Mouse (Mus musculus) CH12.LX (cell line): ENCODE results near the gene Col4a2. TPM values are rescaled to one million over a fixed set of nuclear protein-coding genes. Genes with fewer than 3 reads are reported as not detected.
A peak's percentile ranks its signal among the peaks of the same experiment; 100 is the strongest.

ENCODE experiments used
- DNase-seq: peaks from one replicate; pipeline ENCODE4 v3.0.0-alpha.2; 2013; ENCODE audit errors: extremely low read depth
- H3K27ac ChIP-seq: 2 replicates; pipeline ENCODE4 v1.5.1; 2012; ENCODE audit warnings: low read depth, mild to moderate bottlenecking, control low read depth, moderate library complexity; ENCODE audit not compliant: insufficient read depth
- H3K27me3 ChIP-seq: replicated peaks from 2 replicates; pipeline ENCODE3; 2012; ENCODE audit warnings: inconsistent platforms
- H3K36me3 ChIP-seq, 2 experiments: replicated peaks in 1 of 2; 2 replicates each; pipeline versions ENCODE3 to v1.6.1; 2012; ENCODE audit warnings: inconsistent platforms in 1 of 2, low read length in 1 of 2, mild to moderate bottlenecking in 1 of 2, mixed read lengths in 1 of 2, moderate library complexity in 1 of 2; ENCODE audit not compliant: control insufficient read depth in 1 of 2, insufficient read depth in 1 of 2
- H3K4me1 ChIP-seq, 2 experiments: 2 replicates each; pipeline ENCODE4 v1.6.1; 2012; ENCODE audit warnings: inconsistent platforms in 1 of 2, moderate library complexity in 1 of 2; ENCODE audit not compliant: insufficient read depth in 2 of 2, control insufficient read depth in 1 of 2
- H3K4me2 ChIP-seq: 2 replicates; pipeline ENCODE4 v1.6.1; 2012; ENCODE audit warnings: low read depth, mild to moderate bottlenecking, control low read depth; ENCODE audit not compliant: poor library complexity, insufficient read depth, severe bottlenecking
- H3K4me3 ChIP-seq, 3 experiments: fragments of 150-350 bp in 1 of 3; sonication (generic) in 1 of 3; replicated peaks in 1 of 3; 2 replicates each; pipeline versions ENCODE3 to v1.5.1; 2011 to 2012; ENCODE audit warnings: low read depth in 2 of 3, low read length in 2 of 3, mild to moderate bottlenecking in 2 of 3, moderate library complexity in 2 of 3, control low read depth in 1 of 3, improper control_type of control experiment in 1 of 3, inconsistent platforms in 1 of 3, mixed read lengths in 1 of 3; ENCODE audit not compliant: poor library complexity in 1 of 3
- H3K79me2 ChIP-seq: replicated peaks from 2 replicates; pipeline ENCODE4 v1.6.1; 2012; ENCODE audit warnings: mild to moderate bottlenecking, moderate library complexity; ENCODE audit not compliant: control insufficient read depth, poor library complexity, insufficient read depth, severe bottlenecking; ENCODE audit errors: extremely low read depth
- H3K9ac ChIP-seq: 2 replicates; pipeline ENCODE4 v1.6.1; 2012; ENCODE audit warnings: low read depth, mild to moderate bottlenecking, control low read depth, moderate library complexity; ENCODE audit not compliant: insufficient read depth
- H3K9me3 ChIP-seq: replicated peaks from 2 replicates; pipeline ENCODE3; 2012; ENCODE audit warnings: low read length, inconsistent platforms, mixed read lengths
- CHD1 ChIP-seq: IDR thresholded peaks from 2 replicates; pipeline ENCODE4 v1.6.1; 2012; ENCODE audit warnings: low read depth, low read length, improper control_type of control experiment, inconsistent platforms
- E2F4 ChIP-seq: IDR thresholded peaks from 2 replicates; pipeline ENCODE4 v1.6.1; 2011; ENCODE audit warnings: low read depth, low read length, improper control_type of control experiment; ENCODE audit not compliant: insufficient replicate concordance
- ELF1 ChIP-seq: IDR thresholded peaks from 2 replicates; pipeline ENCODE4 v1.6.1; 2014; ENCODE audit warnings: low read depth, mild to moderate bottlenecking, inconsistent platforms, low read length, improper control_type of control experiment
- ETS1 ChIP-seq: conservative IDR thresholded peaks from 2 replicates; pipeline ENCODE4 v1.6.1; 2012; ENCODE audit warnings: low read depth, mild to moderate bottlenecking, inconsistent platforms, low read length, improper control_type of control experiment, moderate library complexity
- GABPA ChIP-seq: IDR thresholded peaks from 2 replicates; pipeline ENCODE4 v1.6.1; 2012; ENCODE audit warnings: low read depth, low read length, improper control_type of control experiment, inconsistent platforms; ENCODE audit not compliant: insufficient replicate concordance
- JUN ChIP-seq: IDR thresholded peaks from 2 replicates; pipeline ENCODE4 v1.6.1; 2011; ENCODE audit warnings: low read depth, mild to moderate bottlenecking, low read length, improper control_type of control experiment, moderate library complexity; ENCODE audit not compliant: insufficient read depth
- MAZ ChIP-seq: IDR thresholded peaks from 2 replicates; pipeline ENCODE4 v1.6.1; 2012; ENCODE audit warnings: low read depth, mild to moderate bottlenecking, inconsistent platforms, low read length, improper control_type of control experiment, moderate library complexity
- POLR2A ChIP-seq: IDR thresholded peaks from 2 replicates; pipeline ENCODE4 v1.6.1; 2011; ENCODE audit warnings: low read depth, mild to moderate bottlenecking, improper control_type of control experiment, low read length
- POLR2AphosphoS2 ChIP-seq: IDR thresholded peaks from 2 replicates; pipeline ENCODE4 v1.6.1; 2011; ENCODE audit warnings: low read depth, low read length, improper control_type of control experiment
- RAD21 ChIP-seq: IDR thresholded peaks from 2 replicates; pipeline ENCODE4 v1.6.1; 2011; ENCODE audit warnings: low read depth, mild to moderate bottlenecking, low read length, improper control_type of control experiment, moderate library complexity
- RCOR1 ChIP-seq: conservative IDR thresholded peaks from 2 replicates; pipeline ENCODE4 v1.6.1; 2012; ENCODE audit warnings: low read depth, mild to moderate bottlenecking, inconsistent platforms, low read length, improper control_type of control experiment
- SIN3A ChIP-seq: IDR thresholded peaks from 2 replicates; pipeline ENCODE4 v1.6.1; 2012; ENCODE audit warnings: low read length, improper control_type of control experiment, inconsistent platforms
- SMC3 ChIP-seq: IDR thresholded peaks from 2 replicates; pipeline ENCODE4 v1.6.1; 2011; ENCODE audit warnings: low read depth, low read length, improper control_type of control experiment
- TBP ChIP-seq: conservative IDR thresholded peaks from 2 replicates; pipeline ENCODE4 v1.6.1; 2011; ENCODE audit warnings: low read depth, low read length, improper control_type of control experiment
- TCF12 ChIP-seq: IDR thresholded peaks from 2 replicates; pipeline ENCODE4 v1.6.1; 2014; ENCODE audit warnings: low read depth, mild to moderate bottlenecking, inconsistent platforms, low read length, improper control_type of control experiment
- UBTF ChIP-seq: IDR thresholded peaks from 2 replicates; pipeline ENCODE4 v1.6.1; 2012; ENCODE audit warnings: low read depth, mild to moderate bottlenecking, inconsistent platforms, low read length, improper control_type of control experiment, moderate library complexity
- USF2 ChIP-seq: conservative IDR thresholded peaks from 2 replicates; pipeline ENCODE4 v1.6.1; 2011; ENCODE audit warnings: low read depth, low read length, improper control_type of control experiment
- dilution Hi-C: fragments of 300-500 bp; cut with MboI; formaldehyde crosslinking; loops from 2 replicates; pipeline ENCODE4 v1.14.3; 2020; ENCODE audit warnings: low sequenced_read_pairs; ENCODE audit not compliant: extremely low pct_unique_long_range_greater_than_20kb, extremely low pct_ligation_motif_present
- in situ Hi-C: fragments of 300-500 bp; cut with MboI; formaldehyde crosslinking; loops from 3 replicates; pipeline ENCODE4 v1.14.3; 2019; ENCODE audit warnings: low sequenced_read_pairs, low pct_ligation_motif_present, low pct_unique_long_range_greater_than_20kb, mixed read lengths
- polyA plus RNA-seq: library from polyadenylated mRNA; unstranded; fragments of >175 nt; gene quantifications from 2 replicates; pipeline ENCODE4 v1.2.1, GENCODE M21; 2012; ENCODE audit warnings: low read depth; ENCODE audit not compliant: insufficient read length
- total RNA-seq, 2 experiments: library from RNA; depleted of rRNA; stranded (reverse); fragments of 300-350 nt in 1 of 2; fragments of >200 nt in 1 of 2; gene quantifications; 2 replicates each; pipeline ENCODE4 v1.2.3; 2012 to 2014

The Col4a2 gene
- total and polyA plus RNA-seq, 3 experiments, result 0.04 to 0.07 TPM; not detected in 1

DNA sequence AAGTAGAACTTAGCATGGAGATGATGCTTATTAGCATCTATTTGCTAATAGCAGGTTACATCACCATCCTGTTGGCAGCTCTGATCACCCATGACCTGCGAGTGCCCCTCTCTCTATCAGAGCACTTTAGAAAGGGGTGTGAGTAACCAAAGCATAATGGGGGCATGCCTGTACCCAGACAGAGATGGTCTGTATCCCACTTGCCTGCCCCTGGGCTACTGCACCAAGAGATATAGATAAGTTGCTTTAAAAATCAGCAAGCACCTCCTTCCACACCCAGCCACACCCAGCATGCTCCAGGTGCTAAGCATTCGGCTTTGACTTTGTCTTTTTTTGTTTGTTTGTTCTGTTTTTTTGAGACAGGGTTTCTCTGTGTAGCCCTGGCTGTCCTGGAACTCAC, 163.3 kb downstream of the Col4a2 start:
- no peak overlapping the region for H3K9ac ChIP-seq
- H3K27ac ChIP-seq, result no peak overlapping the region
- in situ Hi-C loops, result no loop called here
- peak overlapping the region; percentile 89; the same call in 1 of the 2 replicates for H3K4me2 ChIP-seq
- TF ChIP-seq POLR2A (no peak), SIN3A (no peak), POLR2AphosphoS2 (no peak), RAD21 (no peak), JUN (no peak), E2F4 (no peak), UBTF (no peak), TBP (no peak), GABPA (no peak), CHD1 (no peak), SMC3 (no peak), MAZ (no peak), RCOR1 (no peak), ETS1 (no peak), ELF1 (no peak), TCF12 (no peak)
- H3K4me1 ChIP-seq, result peaks cover 18 to 31% of the 10 kb centered on the region in 2 experiments
- H3K9me3 ChIP-seq, result no peaks in the 10 kb centered on the region
- dilution Hi-C loops, result no loop called here
- no peak for DNase-seq
- peaks cover 15% of the 10 kb centered on the region; the same call in 1 of the 2 replicates for H3K79me2 ChIP-seq
- H3K4me3 ChIP-seq, result no peak overlapping the region
- peaks cover 0 to 14% of the 10 kb centered on the region in 2 experiments for H3K36me3 ChIP-seq
- H3K27me3 ChIP-seq, result peaks cover 26% of the 10 kb centered on the region

GRCm38 (mm10) chr8:11476338-11477177, 164.0 kb downstream of the Col4a2 start:
- no peak for DNase-seq
- Histone ChIP-seq H3K9me3 (no peaks in the 10 kb centered on the region), H3K4me2 (peak overlapping the region; percentile 89), H3K4me1 (peaks cover 16 to 31% of the 10 kb centered on the region in 2 experiments), H3K27ac (peak overlapping the region; percentile 15; the same call in 1 of the 2 replicates), H3K79me2 (peaks cover 15% of the 10 kb centered on the region; the same call in 1 of the 2 replicates), H3K27me3 (peaks cover 29% of the 10 kb centered on the region), H3K36me3 (peaks cover 0 to 10% of the 10 kb centered on the region in 2 experiments), H3K4me3 (peak overlapping the region; percentile 68 to 80 (median 71)), H3K9ac (peak overlapping the region; percentile 76; the same call in 1 of the 2 replicates)
- dilution Hi-C loops (no loop called here), in situ Hi-C loops (no loop called here)
- TF ChIP-seq TCF12 (peak; percentile 51), USF2 (no peak)
